Mouse (Mus musculus) liver, embryonic 15.5 days (tissue): ENCODE results near the gene Efcab1. TPM values are rescaled to one million over a fixed set of nuclear protein-coding genes. Genes with fewer than 3 reads are reported as not detected.

ENCODE experiments used
- ATAC-seq: fragments of 200-750 bp; cut with Nextera tagmentation; 2 replicates; pipeline ENCODE4 v1.8.0; 2017; ENCODE audit warnings: moderate number of reproducible peaks, mild to moderate bottlenecking, moderate library complexity; ENCODE audit not compliant: insufficient read depth
- H3K27ac ChIP-seq: fragments of 300-500 bp; sonication (generic); replicated peaks from 2 replicates; pipeline ENCODE4 v1.5.1; 2015; ENCODE audit warnings: mild to moderate bottlenecking, inconsistent platforms
- H3K27me3 ChIP-seq: fragments of 300-500 bp; sonication (generic); 2 replicates; pipeline ENCODE4 v1.6.1; 2015; ENCODE audit warnings: mild to moderate bottlenecking, inconsistent platforms
- H3K36me3 ChIP-seq: fragments of 300-500 bp; sonication (generic); replicated peaks from 2 replicates; pipeline ENCODE4 v1.6.1; 2015; ENCODE audit warnings: moderate library complexity, mild to moderate bottlenecking, inconsistent platforms
- H3K4me1 ChIP-seq: fragments of 300-500 bp; sonication (generic); replicated peaks from 2 replicates; pipeline ENCODE4 v1.6.1; 2015; ENCODE audit warnings: inconsistent platforms
- H3K4me2 ChIP-seq: fragments of 300-500 bp; sonication (generic); 2 replicates; pipeline ENCODE4 v1.6.1; 2015; ENCODE audit warnings: moderate library complexity, mild to moderate bottlenecking, inconsistent platforms
- H3K4me3 ChIP-seq: fragments of 300-500 bp; sonication (generic); replicated peaks from 2 replicates; pipeline ENCODE4 v1.5.1; 2015; ENCODE audit warnings: mild to moderate bottlenecking, inconsistent platforms
- H3K9ac ChIP-seq: fragments of 300-500 bp; sonication (generic); 2 replicates; pipeline ENCODE4 v1.6.1; 2015; ENCODE audit warnings: moderate library complexity, mild to moderate bottlenecking, inconsistent platforms
- H3K9me3 ChIP-seq: fragments of 300-500 bp; sonication (generic); replicated peaks from 2 replicates; pipeline ENCODE4 v1.6.1; 2016; ENCODE audit warnings: inconsistent platforms
- WGBS: fragments of 180-500 bp; shearing (Covaris S2); methylation state at CpG from one replicate; pipeline ENCODE4 v1.1.7; 2015; ENCODE audit warnings: mixed read lengths; ENCODE audit not compliant: insufficient replicate concordance; 5-methylcytosine and 5-hydroxymethylcytosine counted together
- polyA plus RNA-seq: library from polyadenylated mRNA; unstranded; fragments of >200 nt; fragmentation: Nextera tagmentation; extraction: Ambion mirVana; gene quantifications from 2 replicates; pipeline ENCODE4 v1.2.1, GENCODE M21; 2015

Efcab1 gene
- polyA plus RNA-seq, 1 experiment from 2014 or later = 0.15 TPM

DNA sequence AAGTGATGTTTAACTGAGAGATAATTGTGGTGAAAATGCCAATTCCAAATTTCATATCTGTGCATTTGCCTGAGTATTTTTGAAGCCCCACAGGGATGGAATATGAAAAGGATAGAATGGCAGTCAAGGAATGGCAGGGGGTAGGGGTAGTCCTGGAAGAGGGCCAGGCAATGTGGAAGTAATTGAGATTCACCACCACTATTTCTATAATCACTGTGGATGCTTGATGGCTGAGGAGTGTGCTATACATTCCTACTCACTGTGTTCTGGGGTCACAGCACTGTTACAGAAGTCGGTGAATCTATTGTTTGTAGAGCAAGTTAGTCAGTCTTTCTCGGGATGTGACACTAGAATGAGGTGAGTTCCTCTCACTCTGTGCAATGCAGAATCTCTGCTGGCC, 108.3 kb downstream of the Efcab1 start:
- no peak overlapping the region for H3K4me3 ChIP-seq
- no peaks in the 10 kb centered on the region for H3K27me3 ChIP-seq
- H3K4me1 ChIP-seq = no peaks in the 10 kb centered on the region
- no peaks in the 10 kb centered on the region for H3K36me3 ChIP-seq
- H3K9me3 ChIP-seq = no peaks in the 10 kb centered on the region
- no peak overlapping the region for H3K4me2 ChIP-seq
- H3K9ac ChIP-seq = no peak overlapping the region
- H3K27ac ChIP-seq = no peak overlapping the region
- no peak for ATAC-seq
- 57% methylated on average over 2 of the region's 2 CpGs for WGBS
